Mouse (Mus musculus) kidney, adult 11 months (tissue): Measurements from ENCODE around the gene Nipal3.

Source experiments
- DNase-seq: peaks from one replicate; pipeline ENCODE4 v3.0.0; 2022

Nipal3 gene

GRCm38 (mm10) chr4:135494521-135495396, at the start of gene Nipal3, which contains the start of gene Stpg1:
Gene Nipal3, minus strand, starts transcription at chr4:135495038.
Gene Stpg1, plus strand, starts transcription at chr4:135494790.
- peak; percentile 96 for DNase-seq

GRCm38 (mm10) chr4:135544284-135544683, 49.4 kb upstream of the Nipal3 start:
- no peak for DNase-seq

DNA sequence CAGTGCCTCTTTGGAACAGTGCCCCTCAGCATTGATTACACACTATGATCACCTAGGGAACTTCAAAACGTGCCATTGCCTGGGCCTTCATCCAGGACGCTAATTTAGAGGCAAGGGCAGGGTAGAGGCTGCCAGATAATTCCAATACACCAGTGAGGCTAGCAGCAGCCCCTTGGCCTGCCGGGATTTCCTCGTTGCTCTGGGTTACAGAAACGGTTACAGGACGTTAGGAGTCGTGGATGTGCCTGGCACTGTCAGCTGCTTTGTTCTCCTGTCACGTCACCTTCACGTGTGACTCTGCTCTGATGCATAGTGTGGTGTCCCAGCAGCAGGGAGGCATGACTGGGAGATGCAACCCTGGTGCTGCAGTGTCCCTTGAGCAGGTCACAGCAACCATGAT, 45.2 kb upstream of the Nipal3 start:
- DNase-seq = no peak

GRCm38 (mm10) chr4:135539056-135539455, 44.2 kb upstream of the Nipal3 start:
- no peak for DNase-seq

DNA sequence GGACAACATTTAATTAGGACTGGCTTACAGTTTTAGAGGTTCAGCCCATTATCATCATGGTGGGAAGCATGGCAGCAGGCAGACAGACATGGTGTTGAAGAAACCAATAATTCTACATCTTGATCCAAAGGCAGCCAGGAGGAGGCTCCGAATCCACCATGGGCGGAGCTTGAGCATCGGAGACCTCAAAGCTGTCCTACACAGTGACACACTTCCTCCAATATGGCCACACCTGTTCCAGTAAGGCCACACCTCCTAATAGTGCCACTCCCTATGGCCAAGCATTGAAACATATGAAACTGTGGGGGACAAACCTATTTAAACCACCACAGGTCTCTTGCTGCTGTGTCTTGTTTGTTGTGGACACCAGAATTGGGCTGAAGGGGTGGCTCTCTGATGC, 40.2 kb upstream of the Nipal3 start:
- DNase-seq = no peak

DNA sequence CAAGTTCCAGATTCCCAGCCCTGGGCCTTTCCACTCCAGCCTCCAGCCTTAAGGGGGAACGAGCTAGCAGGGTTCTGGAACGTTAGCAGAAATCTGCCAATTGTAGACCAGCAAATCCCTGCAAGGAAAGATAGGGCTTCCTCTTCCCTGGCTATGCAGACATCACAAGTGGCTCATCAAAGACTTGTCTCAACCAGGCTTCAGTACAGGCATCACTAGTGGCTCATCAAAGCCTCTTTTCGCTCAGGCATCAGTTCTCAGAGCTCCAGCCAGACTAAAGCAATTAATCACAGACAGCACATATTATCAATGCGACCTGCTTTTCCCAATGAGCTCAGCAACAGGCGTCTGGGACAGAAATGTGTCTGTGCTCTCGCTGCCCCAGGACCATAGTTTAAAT, 38.2 kb upstream of the Nipal3 start:
- DNase-seq = no peak

DNA sequence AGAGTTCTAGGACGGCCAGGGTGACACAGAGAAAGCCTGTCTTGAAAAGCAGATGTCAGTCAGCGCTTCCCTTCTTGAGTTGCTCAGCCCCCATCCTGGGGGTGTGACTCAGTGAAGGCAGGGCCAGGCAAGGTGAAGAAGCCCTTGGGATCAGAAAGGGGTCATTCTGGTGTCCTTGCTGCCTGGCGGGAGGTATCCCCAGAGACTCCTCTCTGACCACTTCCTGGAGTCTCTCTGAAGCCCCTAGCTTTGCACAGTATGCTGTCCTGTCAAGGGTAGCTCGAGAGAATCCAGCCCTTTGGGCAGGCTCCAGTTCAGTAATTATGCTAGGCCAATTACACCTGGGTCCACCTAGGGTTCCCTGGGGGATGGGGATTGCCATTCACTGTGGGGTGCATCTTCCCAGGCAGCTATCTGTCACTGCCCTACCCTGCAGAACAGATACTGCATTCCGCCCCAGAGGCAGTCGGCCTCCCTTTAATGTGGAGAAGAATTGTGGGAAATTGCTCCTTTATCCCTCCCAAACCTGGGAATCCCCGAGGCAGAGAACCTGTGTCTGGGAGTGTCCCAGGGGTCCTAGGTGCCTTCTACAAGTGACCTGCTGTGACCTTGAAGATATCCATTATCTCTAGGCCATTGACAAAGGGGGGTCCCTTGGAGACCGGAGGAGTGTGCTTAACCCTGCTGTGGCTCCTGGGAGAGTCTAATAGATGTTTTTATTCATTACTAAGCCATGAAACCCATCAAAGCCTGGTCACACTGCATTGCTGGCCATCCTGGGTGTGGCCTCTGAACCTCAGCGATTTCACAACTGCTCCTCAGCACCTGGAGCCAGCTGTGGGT, 37.2 kb upstream of the Nipal3 start:
- no peak for DNase-seq

- DNase-seq = no peak
These were observed 36.4 kb upstream of the Nipal3 start for GRCm38 (mm10) chr4:135531236-135531635.

DNA sequence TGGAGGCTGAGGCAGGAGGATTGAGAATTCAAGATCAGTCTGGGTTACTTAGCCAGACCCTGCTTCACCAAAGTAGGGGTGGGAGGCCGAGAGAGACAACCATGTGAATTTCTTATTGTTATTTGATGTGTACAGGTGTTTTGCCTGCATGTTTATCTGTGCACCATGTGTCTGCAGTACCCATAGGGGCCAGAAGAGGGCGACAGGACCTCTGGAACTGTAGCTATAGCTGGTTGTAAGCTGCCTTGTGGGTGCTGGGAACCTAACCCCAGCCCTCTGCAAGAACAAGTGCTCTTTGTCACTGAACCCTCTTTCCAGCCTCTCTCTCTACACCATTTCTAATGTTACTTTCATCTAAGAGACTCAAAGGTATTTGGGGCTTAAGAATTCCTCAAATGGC, 35.4 kb upstream of the Nipal3 start:
- no peak for DNase-seq

DNA sequence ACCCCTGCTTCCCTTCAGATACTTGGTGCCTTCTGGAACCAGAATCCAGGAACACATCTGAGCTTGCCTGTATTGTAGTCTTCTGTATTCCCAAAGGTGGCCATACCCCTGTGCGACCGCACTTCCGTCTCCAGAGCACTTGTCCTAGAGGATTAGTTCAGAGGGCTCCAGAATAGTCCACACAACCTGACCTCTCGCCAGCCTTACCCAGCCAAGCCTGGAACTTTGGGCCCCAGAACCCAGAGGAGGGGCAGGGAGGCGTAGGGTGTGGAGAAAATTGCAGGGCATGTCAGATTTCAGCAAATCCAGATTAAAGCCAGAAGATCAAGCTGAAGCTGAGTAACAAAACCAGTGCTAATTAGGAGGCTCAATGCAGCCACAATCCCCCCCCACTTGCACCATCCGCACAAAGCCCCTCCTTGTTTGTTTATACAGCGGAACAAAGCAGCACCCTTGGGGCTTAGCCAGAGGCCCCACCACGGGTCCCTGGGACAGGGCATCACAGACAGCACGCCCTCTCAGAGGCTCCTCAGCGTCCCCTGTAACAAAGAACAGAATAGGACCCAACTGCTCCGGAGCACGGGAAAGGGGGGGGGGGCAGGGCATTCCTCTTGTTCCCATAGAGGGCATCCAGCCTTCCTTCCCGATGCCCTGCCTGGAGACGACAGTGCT, 31.3 kb upstream of the Nipal3 start:
- DNase-seq = no peak

DNA sequence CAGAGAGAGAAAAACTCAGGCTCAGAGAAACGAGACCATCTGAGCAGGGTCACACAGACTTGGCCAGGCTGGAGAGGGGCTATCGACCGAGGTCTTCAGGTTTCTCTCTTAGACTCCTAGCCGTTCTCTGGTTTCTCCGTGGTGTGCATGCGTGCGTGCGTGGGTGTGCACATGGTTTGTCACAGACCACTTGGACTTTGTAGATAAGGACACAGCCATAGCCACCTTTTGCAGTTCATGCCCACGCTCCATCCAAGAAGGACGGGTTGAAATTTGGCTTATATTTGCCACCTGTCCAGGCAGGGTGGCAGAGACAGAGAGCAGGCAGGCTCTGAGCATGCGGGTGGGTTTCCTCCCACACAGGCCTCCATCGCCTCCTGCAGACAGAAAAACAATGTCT, 30.2 kb upstream of the Nipal3 start:
- DNase-seq = no peak

GRCm38 (mm10) chr4:135523939-135524338, 29.1 kb upstream of the Nipal3 start:
- no peak for DNase-seq

- DNase-seq = no peak
These were observed 25.6 kb upstream of the Nipal3 start for GRCm38 (mm10) chr4:135520421-135520820.

GRCm38 (mm10) chr4:135518135-135518534, 23.3 kb upstream of the Nipal3 start:
- no peak for DNase-seq

DNA sequence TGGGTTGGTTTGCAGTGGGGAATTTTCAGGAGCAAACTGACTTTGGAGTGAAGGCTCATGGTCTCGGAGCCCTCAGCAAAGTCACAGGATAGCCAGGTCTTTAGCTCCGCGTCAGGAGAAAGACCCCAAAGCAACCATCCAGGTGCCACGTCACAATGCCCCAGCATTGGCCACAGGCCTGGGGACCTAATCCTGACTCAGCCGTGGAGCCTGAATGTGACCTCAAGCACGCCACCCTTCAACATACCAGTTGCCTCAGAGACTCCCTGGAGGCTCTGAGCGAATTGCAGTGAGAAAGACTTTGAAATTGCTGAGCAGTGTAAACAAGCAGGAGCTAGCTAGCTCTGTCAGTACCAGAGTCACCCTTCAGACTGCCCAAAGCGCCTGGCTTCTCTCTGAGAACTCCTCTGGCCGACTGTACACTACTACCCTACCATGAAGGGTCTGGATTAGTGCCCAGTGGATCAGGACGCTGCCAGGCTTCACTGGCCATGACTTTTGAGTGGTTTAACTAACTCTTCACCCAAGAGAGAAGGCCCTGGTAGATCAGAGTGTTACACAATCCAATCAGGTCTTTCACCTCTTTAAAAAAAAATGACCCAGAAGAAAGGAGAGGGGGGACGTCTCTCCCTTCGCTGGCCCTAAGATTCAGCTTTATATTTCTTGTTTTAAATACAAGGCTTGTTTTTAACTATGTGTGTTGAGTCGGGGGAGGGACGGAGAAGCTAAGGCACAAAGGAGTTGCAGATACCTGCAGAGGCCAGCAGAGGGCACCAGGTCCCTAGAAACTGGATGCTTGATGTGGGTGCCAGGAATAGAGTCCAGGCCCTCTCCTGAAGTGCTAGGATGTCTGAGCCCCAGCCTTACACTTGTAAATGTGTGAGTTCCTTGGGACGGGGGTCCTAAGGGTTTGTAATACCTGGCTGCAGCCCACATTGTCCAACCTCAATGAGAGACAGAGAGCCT, 21.8 kb upstream of the Nipal3 start:
- peak; percentile 84 for DNase-seq

DNA sequence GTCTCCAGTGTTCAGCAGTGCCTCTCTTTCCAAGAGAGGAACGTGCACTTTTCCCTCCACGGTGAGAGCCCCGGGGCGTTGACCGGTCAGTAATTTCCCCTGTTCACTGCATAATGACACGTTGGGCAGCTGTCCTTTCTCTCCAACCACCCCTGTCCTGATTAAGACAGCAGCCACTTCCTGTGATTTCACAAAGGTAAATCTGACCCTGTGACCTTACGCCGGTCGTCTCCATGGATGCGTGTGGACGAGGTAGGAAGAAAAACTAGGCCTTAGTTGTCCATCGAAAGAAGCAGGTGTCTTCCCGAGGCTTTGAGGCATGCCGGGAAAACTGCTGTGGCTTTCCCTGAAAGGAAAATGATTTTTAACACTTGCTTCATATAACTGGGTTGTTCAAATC, 20.1 kb upstream of the Nipal3 start:
- DNase-seq = no peak

GRCm38 (mm10) chr4:135513865-135514264, 19.0 kb upstream of the Nipal3 start:
- peak; percentile 28 for DNase-seq

- DNase-seq = no peak
These were observed 14.7 kb upstream of the Nipal3 start for GRCm38 (mm10) chr4:135509515-135509914.

GRCm38 (mm10) chr4:135508419-135509039, 13.7 kb upstream of the Nipal3 start:
- DNase-seq = peak; percentile 58

- DNase-seq = no peak
These were observed 12.9 kb upstream of the Nipal3 start for GRCm38 (mm10) chr4:135507547-135508350.

GRCm38 (mm10) chr4:135505794-135506193, 11.0 kb upstream of the Nipal3 start:
- DNase-seq = peak; percentile 65
